Mouse (Mus musculus): Measurements from ENCODE around the gene Tldc1. TPM values are rescaled to one million over a fixed set of nuclear protein-coding genes. Genes with fewer than 3 reads are reported as not detected.

Gene Tldc1
- polyA plus RNA-seq, 1 experiment from 2014 or later, result 10.3 TPM

DNA sequence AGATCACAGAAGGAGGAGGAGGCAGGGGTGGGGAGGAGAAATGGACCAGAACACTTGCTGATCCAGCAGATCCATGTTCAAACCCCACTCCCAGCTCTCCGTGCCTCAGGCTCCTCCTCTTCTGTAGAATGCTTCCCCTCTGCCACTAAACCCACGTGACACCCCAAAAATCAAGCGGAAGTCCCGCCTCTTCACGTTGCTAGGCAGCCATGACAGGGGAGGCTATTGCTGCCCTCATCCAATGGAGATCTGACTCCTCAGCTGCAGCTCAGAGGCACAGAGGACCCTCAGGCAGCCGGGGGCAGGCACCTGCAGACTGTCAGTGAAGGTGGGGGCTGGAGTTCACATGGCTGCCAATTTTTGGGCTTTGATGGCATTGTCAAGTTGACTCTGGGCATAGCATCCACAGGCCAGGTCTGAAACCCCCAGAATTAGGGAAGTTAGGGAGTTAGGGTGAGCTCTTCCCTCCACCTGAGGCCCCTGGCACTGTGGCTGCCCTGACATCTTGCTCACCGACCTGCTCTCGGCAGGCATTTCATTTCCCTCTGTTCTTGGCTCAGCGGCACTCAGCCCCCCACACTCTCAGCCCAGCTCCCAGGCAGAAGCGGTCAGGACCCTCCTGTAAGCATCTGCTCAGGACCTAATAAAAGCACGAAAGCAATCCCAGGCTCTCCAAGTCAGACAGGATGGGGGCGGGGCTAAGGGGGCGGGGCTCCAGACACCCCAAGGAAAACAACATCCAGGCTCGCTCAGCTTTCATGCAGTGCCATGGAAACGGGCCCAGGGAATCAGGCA lies 20.2 kb upstream of the Tldc1 start:
- peak; percentile 87 for ATAC-seq (ENCODE audit: low FRiP score, low read depth)
- H3K4me3 ChIP-seq, result peak overlapping the region; percentile 22
- H3K4me1 ChIP-seq, result peaks cover 21% of the 10 kb centered on the region
- H3K4me2 ChIP-seq (replicated peaks), result peak overlapping the region; percentile 56
- H3K9ac ChIP-seq, result 0 out of 2 replicates have a peak overlapping the region, but pooled peaks have one; percentile 0
- no peaks in the 10 kb centered on the region for H3K27me3 ChIP-seq
- no peaks in the 10 kb centered on the region for H3K36me3 ChIP-seq
- H3K9me3 ChIP-seq, result no peaks in the 10 kb centered on the region
- WGBS, result 6% methylated on average over 15 of the region's 15 CpGs
- peak overlapping the region; percentile 84 for H3K27ac ChIP-seq

DNA sequence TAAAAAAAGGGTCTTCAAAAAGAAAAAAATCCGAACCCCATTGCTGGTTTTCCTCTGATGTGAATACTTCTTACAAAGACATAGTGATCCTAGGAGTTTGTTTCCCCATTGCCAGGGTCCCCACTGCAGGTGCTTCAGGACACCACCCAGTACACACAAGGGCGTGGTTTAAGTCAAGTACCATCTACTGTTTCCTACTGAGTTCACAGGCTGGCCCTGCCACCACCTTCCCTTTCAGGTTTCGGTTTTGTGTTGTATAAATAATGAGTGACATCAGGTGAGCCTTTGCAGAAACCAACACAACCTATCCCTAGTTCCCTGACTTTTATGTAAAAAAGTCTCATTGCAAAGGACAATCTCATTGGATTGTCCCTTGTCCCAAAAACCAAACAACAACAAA lies 17.4 kb upstream of the Tldc1 start:
- Histone ChIP-seq H3K36me3 (no peaks in the 10 kb centered on the region), H3K4me1 (peaks cover 26% of the 10 kb centered on the region), H3K27ac (no peak overlapping the region), H3K27me3 (no peaks in the 10 kb centered on the region), H3K9ac (no peak overlapping the region), H3K4me3 (no peak overlapping the region), H3K9me3 (no peaks in the 10 kb centered on the region), H3K4me2 (replicated peaks) (no peak overlapping the region)
- no peak for ATAC-seq (ENCODE audit: low FRiP score, low read depth)
- WGBS, result 85% methylated on average over 3 of the region's 3 CpGs

DNA sequence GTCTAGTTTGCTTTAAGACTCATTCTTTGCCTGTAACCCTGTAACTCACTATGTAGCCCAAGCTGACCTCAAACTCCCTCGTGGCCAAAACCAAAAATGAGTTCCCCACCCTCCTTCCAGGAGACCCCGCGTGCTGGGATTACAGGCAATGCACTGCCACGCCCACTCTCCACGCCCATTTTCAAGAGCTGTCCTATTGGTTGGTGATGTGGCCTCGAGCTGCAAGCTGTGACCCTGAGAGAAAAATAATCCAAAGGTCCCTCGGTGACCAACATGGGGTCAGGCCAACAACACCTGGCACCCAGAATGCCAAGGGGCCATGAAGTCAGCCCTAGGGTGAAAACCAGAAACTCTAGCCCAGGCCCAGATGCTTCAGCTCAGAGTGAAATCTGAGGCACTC lies 16.5 kb upstream of the Tldc1 start:
- peaks cover 26% of the 10 kb centered on the region for H3K4me1 ChIP-seq
- H3K27ac ChIP-seq, result no peak overlapping the region
- no peak overlapping the region for H3K4me2 ChIP-seq (replicated peaks)
- no peak overlapping the region for H3K4me3 ChIP-seq
- ATAC-seq (ENCODE audit: low FRiP score, low read depth), result no peak
- H3K9me3 ChIP-seq, result no peaks in the 10 kb centered on the region
- WGBS, result 50% methylated on average over 7 of the region's 7 CpGs
- no peaks in the 10 kb centered on the region for H3K27me3 ChIP-seq
- no peak overlapping the region for H3K9ac ChIP-seq
- H3K36me3 ChIP-seq, result no peaks in the 10 kb centered on the region

DNA sequence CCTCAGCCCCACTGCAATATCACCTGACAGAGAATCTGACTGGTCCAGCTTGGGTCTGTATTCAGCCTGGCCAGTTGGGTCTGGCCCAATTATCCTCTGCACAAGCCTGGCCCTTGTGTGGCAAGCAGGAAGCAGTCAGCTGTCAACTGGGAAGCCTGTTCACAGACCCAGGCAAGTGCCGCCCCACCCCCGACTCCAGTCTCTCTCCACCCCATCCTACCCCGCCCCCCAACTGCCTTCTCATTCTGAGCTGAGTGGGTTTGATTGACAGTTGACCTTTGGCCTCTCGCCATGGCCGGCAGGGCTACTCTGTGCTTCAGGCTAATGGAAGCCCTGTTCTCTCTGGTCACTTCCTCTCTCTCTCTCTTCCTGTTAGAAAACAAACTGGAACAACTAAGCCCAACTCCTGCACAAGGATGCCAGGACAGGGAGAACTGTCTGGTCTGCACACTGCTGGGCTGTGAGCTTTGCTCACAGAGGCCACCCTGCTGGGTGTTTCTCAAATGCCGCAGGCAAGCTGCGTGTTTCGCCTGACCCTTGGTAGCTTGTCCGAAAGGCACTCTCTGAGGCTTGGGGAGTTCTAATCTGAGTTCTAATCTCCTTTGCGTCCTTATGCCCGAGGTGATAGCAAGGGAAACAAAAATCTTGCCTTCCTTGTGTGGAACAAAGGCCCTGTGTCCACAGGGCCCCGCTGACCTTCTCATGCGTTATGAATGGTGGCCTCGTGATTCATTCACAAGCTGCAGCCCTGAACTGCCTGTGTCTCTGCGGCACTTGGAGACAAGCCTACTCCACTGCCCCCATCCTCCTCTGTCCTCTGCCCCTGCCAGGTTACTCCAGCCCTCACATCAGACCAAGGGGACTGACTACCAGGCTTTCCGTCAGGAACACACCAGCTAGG lies 13.8 kb upstream of the Tldc1 start:
- H3K4me1 ChIP-seq, result peaks cover 9% of the 10 kb centered on the region
- WGBS, result 35% methylated on average over 16 of the region's 16 CpGs
- no peak overlapping the region for H3K4me3 ChIP-seq
- ATAC-seq (ENCODE audit: low FRiP score, low read depth), result no peak; the same call in 1 of the 2 replicates
- H3K27ac ChIP-seq, result no peak overlapping the region
- H3K9me3 ChIP-seq, result no peaks in the 10 kb centered on the region
- H3K27me3 ChIP-seq, result no peaks in the 10 kb centered on the region
- no peaks in the 10 kb centered on the region for H3K36me3 ChIP-seq
- no peak overlapping the region for H3K4me2 ChIP-seq (replicated peaks)
- 0 out of 2 replicates have a peak overlapping the region, but pooled peaks have one; percentile 4 for H3K9ac ChIP-seq

DNA sequence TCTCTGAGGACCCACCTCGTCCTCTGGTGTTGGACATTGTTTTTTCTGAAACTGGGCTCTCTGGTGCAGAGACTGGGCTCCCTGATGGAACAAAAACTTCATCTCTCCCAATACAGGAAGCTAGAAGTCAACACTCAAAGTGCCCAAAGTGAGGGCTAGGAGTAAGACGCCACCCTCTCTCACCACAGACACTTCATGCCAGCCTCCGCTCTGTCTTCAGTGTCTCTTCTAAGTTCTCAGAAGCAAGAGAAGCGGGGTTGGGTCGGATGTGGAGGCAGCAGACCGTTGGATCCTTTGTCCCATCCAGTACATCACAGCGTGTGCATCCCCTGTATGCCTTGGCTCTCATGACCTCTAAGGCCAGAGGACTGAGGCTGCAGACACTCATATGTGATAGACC lies 11.4 kb upstream of the Tldc1 start:
- H3K9ac ChIP-seq, result no peak overlapping the region
- no peak overlapping the region for H3K4me2 ChIP-seq (replicated peaks)
- WGBS, result 90% methylated on average over 7 of the region's 7 CpGs
- H3K36me3 ChIP-seq, result no peaks in the 10 kb centered on the region
- no peaks in the 10 kb centered on the region for H3K9me3 ChIP-seq
- H3K27ac ChIP-seq, result no peak overlapping the region
- peaks cover 15% of the 10 kb centered on the region for H3K4me1 ChIP-seq
- no peak overlapping the region for H3K4me3 ChIP-seq
- no peak for ATAC-seq (ENCODE audit: low FRiP score, low read depth)
- H3K27me3 ChIP-seq, result no peaks in the 10 kb centered on the region

DNA sequence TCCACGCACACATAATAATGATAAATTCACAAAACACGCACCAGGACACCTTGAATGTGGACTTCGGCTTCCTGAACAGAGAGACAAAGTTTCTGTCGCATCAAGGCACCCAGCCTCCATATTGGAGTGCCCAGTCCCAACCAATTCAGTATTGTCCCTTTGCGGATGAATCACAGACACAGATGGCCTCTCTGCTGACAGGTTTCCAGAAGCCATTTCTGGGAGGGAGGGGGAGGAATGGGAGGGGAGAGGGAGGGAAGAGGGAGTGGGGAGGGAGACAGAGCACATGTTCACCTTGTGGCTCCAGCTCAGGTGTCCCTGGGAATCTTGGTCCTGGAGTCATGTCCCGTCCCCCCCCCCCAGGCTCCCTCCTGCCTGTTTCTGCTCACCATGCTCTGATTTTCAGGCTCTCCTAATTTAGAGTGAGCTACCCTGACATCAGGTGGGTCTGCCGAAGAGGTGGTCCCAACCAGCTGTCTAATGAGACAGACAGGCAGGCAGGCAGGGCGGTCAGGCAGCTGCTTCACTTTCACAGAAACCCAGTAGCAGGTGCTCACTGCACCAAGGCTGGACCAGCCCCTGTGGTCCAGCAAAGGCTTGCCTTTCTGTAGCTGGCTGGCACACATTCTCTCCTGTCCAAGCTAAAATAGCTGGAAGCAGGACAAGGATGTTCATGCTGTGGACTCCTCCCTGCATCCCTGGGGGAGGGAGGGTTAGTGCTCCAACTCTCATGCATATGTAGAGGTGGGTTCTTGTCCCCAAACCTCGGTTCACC lies 10.6 kb upstream of the Tldc1 start:
- no peak for ATAC-seq (ENCODE audit: low FRiP score, low read depth)
- Histone ChIP-seq H3K27ac (no peak overlapping the region), H3K27me3 (no peaks in the 10 kb centered on the region), H3K9ac (no peak overlapping the region), H3K9me3 (no peaks in the 10 kb centered on the region), H3K4me3 (no peak overlapping the region), H3K4me2 (replicated peaks) (no peak overlapping the region), H3K36me3 (no peaks in the 10 kb centered on the region), H3K4me1 (peaks cover 15% of the 10 kb centered on the region)
- 76% methylated on average over 8 of the region's 9 CpGs for WGBS

DNA sequence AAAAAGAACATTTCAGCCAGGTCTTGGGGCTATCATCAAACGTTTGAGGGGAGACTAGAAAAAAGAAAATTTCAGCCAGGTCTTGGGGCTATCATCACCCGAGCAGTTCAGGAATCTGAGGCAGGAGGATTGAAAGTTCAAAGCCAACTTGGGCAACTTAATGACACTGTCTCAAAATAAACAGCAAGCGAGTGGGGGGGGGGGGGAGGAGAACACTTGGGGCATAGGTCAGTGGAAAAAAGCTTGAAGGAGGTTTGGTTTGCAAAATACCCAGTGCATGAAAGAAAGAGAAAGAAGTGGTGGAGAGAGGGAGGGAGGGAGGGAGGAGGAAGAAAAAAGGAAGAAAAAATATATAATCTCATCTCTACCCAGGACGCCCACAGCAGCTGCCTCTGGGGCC lies 9.1 kb upstream of the Tldc1 start:
- Histone ChIP-seq H3K27me3 (no peaks in the 10 kb centered on the region), H3K9ac (no peak overlapping the region), H3K9me3 (no peaks in the 10 kb centered on the region), H3K27ac (no peak overlapping the region), H3K4me1 (peaks cover 15% of the 10 kb centered on the region), H3K4me3 (no peak overlapping the region), H3K4me2 (replicated peaks) (no peak overlapping the region), H3K36me3 (no peaks in the 10 kb centered on the region)
- WGBS, result 47% methylated on average over 4 of the region's 4 CpGs
- no peak for ATAC-seq (ENCODE audit: low FRiP score, low read depth)

DNA sequence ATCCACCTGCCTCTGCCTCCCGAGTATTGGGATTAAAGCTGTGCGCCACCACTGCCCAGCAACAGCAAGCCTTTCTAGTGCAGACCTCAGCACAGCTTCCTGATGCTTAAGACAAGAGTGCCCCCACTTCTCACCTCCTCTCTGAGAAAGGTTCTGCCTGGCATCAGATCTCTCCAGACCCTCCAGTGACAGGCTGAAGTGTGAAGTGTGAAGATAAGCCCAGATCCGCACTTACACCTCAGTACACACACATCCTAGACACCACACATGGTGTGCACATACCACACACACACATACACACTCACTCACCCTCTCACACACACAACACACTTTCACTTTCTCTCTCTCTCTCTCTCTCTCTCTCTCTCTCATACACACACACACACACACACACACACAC lies 8.7 kb upstream of the Tldc1 start:
- Histone ChIP-seq H3K36me3 (no peaks in the 10 kb centered on the region), H3K9ac (no peak overlapping the region), H3K4me3 (no peak overlapping the region), H3K27ac (no peak overlapping the region), H3K27me3 (no peaks in the 10 kb centered on the region), H3K4me2 (replicated peaks) (no peak overlapping the region), H3K4me1 (peaks cover 12% of the 10 kb centered on the region), H3K9me3 (no peaks in the 10 kb centered on the region)
- WGBS, result 69% methylated on average over 3 of the region's 3 CpGs
- ATAC-seq (ENCODE audit: low FRiP score, low read depth), result no peak

DNA sequence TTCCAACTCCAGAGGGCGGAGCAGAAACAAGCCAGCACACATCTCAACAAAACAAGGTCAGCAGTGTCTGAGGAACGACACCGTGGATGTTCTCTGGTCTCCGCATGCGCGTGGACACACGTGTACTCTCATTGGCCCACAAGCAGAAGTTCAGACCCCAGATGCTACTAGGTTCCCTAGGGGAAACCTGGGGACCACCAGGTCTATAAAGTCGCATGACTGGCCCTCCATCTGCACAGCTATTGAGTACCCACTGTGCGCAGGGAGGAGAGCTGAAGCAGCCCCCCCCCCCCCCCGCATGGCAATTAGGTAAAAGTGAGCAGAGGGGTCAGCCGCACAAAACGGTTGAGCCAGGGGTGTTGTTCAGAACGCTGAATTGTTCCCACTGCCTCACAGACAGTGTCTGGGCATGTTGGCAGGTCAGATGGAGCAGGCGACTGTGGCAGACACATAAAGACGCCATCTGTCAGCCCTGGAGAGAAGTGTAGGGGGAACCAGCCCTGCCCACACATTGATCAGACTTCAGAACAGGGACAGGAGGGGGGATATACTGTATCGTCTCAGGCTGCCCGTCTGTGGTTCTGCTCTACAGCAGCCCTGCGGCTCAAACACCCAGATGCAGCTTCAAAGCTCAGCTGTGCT lies 7.7 kb upstream of the Tldc1 start:
- WGBS, result 42% methylated on average over 18 of the region's 18 CpGs
- Histone ChIP-seq H3K4me1 (peaks cover 7% of the 10 kb centered on the region; the same call in 1 of the 2 replicates), H3K9me3 (no peaks in the 10 kb centered on the region), H3K4me2 (replicated peaks) (no peak overlapping the region), H3K27ac (no peak overlapping the region), H3K36me3 (no peaks in the 10 kb centered on the region), H3K4me3 (no peak overlapping the region), H3K27me3 (no peaks in the 10 kb centered on the region), H3K9ac (no peak overlapping the region)
- no peak for ATAC-seq (ENCODE audit: low FRiP score, low read depth)

DNA sequence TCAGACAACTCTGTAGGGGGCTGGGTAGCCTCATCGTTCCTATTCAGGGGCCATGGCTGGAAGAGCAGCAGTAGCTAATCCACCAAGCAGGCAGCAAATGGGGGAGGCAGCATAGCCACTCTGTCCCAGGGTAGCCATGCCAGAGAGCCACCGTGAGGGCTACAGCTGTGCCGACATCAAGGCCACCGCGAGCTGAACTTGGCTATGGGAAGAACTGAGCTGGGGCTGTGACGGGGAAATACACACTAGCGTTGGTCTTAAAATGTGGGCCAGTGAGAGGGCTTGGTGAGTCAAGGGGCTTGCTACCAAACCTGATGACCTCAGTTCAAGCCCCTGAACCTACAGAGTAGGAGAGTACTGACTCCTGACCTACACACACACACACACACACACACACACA lies 6.5 kb upstream of the Tldc1 start:
- WGBS, result 78% methylated on average over 7 of the region's 7 CpGs
- H3K4me1 ChIP-seq, result peaks cover 6% of the 10 kb centered on the region; the same call in 1 of the 2 replicates
- no peak for ATAC-seq (ENCODE audit: low FRiP score, low read depth)
- no peak overlapping the region for H3K27ac ChIP-seq
- H3K4me3 ChIP-seq, result no peak overlapping the region
- H3K4me2 ChIP-seq (replicated peaks), result no peak overlapping the region
- H3K36me3 ChIP-seq, result no peaks in the 10 kb centered on the region
- no peaks in the 10 kb centered on the region for H3K9me3 ChIP-seq
- H3K9ac ChIP-seq, result no peak overlapping the region
- H3K27me3 ChIP-seq, result no peaks in the 10 kb centered on the region

DNA sequence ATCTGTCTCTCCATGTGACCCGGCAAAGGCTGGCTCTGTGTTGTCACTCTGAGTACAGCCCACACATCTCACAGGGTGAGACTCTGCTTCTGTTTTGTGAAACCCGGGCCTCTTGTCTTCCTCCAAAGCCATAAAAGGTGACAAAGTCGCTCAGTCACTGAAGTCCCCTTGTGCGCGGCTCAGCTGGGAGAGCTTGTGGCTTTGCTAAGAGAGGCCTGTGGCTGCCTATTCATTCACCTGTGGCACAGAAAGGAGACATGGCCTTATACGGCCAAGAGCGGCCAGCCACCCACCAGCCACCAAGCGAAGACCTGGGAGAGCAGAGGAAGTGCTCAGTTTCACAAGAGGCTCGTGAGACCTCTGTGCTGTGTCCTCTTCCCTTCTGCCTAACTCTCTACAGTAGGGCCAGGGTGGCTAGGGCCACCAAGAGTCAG lies 5.9 kb upstream of the Tldc1 start:
- Histone ChIP-seq H3K27me3 (no peaks in the 10 kb centered on the region), H3K9me3 (no peaks in the 10 kb centered on the region), H3K4me1 (peaks cover 6% of the 10 kb centered on the region; the same call in 1 of the 2 replicates), H3K27ac (no peak overlapping the region), H3K36me3 (no peaks in the 10 kb centered on the region), H3K9ac (no peak overlapping the region), H3K4me2 (replicated peaks) (no peak overlapping the region), H3K4me3 (no peak overlapping the region)
- 41% methylated on average over 9 of the region's 9 CpGs for WGBS
- ATAC-seq (ENCODE audit: low FRiP score, low read depth), result no peak
